Mouse (Mus musculus) heart, postnatal 14 days (tissue): ENCODE results near the gene Dock9. TPM values are rescaled to one million over a fixed set of nuclear protein-coding genes. Genes with fewer than 3 reads are reported as not detected.

Experiments used
- DNase-seq, 2 experiments: peaks; one replicate each; pipeline ENCODE4 v3.0.0; 2021 to 2022
- intact Hi-C: fragments of 180-260 bp; cut with DNase I; formaldehyde crosslinking; loops from one replicate; pipeline ENCODE4 v1.15.1; 2025
- total RNA-seq, 2 experiments: library from RNA; stranded (reverse); gene quantifications; 2 replicates each; pipeline ENCODE4 v1.2.3; 2021

The Dock9 gene
- total RNA-seq, 2 experiments from 2014 or later = 41.2 to 45.2 TPM

- intact Hi-C loops = no loop called here
- DNase-seq = peak in 1 of 2 experiments; percentile 36
Measured at GRCm38 (mm10) chr14:121676121-121676591, 121.5 kb downstream of the Dock9 start.

- DNase-seq = peak in 1 of 2 experiments; percentile 21
- intact Hi-C loops = no loop called here
Measured at GRCm38 (mm10) chr14:121675579-121675978, 122.1 kb downstream of the Dock9 start.

DNA sequence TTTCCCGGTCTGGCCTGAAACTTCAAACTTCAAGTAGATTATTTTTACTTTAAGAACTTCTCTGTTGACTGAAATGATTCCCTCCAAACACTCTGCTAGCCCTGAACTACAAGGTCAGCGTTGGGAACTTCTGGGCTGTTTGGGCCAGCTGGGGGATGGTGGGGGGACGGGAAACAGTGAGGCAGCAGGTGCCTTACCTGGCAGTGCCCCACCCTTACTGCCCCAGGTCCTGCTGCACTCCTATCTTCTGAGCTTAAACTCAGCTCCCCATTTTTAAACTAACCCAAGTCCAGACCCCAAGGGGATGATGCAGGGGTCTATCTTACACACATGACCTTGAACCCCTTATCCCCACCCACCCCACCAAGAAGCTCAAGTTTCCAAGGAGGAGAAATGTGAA, 122.5 kb downstream of the Dock9 start:
- intact Hi-C loops = no loop called here
- no peak for DNase-seq

DNA sequence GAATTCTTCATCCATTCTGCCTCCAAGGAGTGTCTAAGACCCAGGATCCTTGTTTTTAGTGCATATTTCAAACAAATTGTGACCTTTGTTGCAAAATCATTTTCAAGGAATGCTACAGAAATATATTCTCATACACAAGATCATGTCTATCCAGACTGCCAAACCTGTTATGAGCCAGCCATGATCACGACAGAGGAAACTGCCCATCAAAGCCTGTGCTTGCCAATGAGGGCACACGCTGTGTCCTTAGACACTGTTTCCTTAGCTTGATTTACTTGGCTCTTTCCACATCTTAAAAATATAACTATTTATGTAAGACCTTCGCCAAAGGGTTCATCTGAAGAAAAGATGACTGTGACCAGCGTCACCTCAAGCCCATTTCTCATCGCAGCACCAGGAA, 127.6 kb downstream of the Dock9 start:
- intact Hi-C loops = no loop called here
- no peak for DNase-seq

- intact Hi-C loops = no loop called here
- DNase-seq = no peak
Measured at GRCm38 (mm10) chr14:121666641-121667274, 130.9 kb downstream of the Dock9 start.

GRCm38 (mm10) chr14:121665693-121666273, 131.9 kb downstream of the Dock9 start:
- DNase-seq = no peak
- intact Hi-C loops = no loop called here

DNA sequence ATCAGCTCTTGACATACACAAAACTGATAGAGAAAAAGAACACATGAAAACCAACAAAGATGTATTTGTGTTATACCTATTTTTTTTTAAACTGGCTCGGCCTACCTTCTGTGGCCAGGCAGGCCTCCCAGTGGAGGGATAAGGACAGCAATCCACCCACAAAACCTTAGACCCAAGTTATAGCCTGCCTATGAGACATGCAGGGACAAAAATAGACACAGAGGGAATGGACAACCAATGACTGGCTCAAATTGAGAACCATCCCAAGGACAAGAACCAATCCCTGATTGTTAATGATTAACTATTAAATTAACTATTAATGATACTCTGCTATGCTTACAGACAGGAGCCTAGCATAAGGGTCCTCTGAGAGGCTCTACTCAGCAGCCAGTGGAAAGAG, 133.7 kb downstream of the Dock9 start:
- no peak for DNase-seq
- intact Hi-C loops = no loop called here

DNA sequence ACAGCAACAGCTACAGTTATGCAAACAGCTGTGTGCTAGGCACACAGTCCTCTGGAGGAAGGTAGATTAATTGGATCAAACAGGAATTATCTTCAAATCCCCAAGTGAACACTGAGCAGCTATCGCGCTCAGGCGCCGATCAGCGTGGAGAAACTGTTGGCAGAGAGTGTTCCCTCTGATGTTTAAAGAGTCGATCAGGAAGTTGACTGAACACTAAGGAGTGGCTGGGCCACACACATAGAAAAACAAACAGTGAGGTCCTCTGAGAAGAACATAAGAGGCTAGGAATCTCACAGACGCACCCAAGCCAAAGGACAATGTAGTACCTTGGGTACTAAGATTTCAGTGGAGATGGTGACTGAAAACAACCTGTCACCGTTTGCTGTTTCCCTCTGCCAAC, 136.7 kb downstream of the Dock9 start:
- intact Hi-C loops = no loop called here
- no peak for DNase-seq

GRCm38 (mm10) chr14:121660167-121660894, 137.3 kb downstream of the Dock9 start:
- intact Hi-C loops = no loop called here
- peak in 1 of 2 experiments; percentile 38 for DNase-seq

- no peak for DNase-seq
- intact Hi-C loops = no loop called here
Measured at GRCm38 (mm10) chr14:121659061-121659824, 138.4 kb downstream of the Dock9 start.

- DNase-seq = no peak
- intact Hi-C loops = no loop called here
Measured at GRCm38 (mm10) chr14:121658537-121658936, 139.1 kb downstream of the Dock9 start.

- intact Hi-C loops = no loop called here
- DNase-seq = no peak
Measured at GRCm38 (mm10) chr14:121657633-121658032, 140.0 kb downstream of the Dock9 start.

GRCm38 (mm10) chr14:121656912-121657311, 140.7 kb downstream of the Dock9 start:
- no peak for DNase-seq
- intact Hi-C loops = no loop called here

DNA sequence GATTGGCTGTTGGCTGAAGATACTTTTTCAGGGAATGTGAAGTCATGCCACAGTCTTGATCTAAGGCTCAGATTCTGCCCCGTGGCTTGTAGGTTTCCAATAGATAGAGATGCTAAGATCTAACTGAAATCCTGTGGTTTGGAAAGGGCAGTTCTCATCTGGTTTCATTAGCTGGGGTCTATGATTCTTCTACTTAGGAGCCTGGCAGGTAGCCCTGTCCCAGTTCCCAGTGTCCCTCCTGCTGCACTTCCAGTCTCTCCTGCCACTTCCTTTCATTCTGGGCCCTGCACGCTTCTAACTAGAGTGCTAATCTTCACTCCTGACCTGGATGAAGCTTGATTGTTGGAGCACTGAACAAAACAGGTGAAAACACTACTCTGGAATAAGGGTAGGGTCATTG, 142.7 kb downstream of the Dock9 start:
- DNase-seq = no peak
- intact Hi-C loops = no loop called here

- intact Hi-C loops = no loop called here
- DNase-seq = no peak
Measured at GRCm38 (mm10) chr14:121654416-121654967, 143.1 kb downstream of the Dock9 start.

DNA sequence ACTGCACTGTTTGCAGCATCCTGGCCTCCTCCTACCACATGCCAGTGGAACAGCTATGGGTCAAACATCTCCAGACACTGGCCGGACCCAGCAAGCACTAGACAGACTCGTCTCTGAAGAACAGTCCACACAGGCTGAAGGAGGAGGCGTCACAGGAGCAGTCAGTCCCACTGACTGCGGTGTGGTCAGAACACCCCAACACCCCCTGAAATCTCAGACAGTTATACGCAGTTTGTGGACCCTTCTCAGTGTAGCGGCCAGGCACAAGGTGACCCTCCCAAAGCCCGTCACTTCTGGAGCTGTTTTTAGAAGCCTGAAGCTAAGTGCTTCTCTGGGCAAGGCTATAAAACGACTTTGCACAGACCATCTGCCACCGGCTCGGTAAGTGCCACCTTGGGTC, 143.9 kb downstream of the Dock9 start:
- intact Hi-C loops = no loop called here
- no peak for DNase-seq

- intact Hi-C loops = no loop called here
Measured at GRCm38 (mm10) chr14:121653241-121653640, 144.4 kb downstream of the Dock9 start.

DNA sequence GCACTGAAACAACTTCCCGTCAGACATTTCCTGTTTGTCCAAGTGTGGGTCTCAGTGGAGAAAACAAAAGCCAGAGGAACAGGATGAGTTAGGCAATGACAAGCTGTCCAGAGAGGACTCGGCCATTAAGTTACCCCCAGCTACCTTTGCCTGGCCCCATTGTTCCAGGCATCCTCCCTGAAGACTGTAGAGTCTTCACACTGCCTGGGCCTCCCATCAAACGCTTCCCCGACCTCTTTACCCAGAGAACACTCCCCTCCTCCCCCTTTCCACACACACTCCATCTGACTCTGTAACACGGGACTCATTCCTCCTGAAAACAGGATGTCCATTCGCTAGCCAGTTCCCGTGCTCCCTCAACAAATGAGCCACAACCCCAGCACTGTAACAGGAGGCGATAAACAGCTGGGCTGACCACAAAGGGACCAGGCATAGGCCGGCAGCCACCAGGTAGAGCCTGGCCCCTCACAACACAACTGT, 149.0 kb downstream of the Dock9 start:
- intact Hi-C loops = loop anchor here (5.0 kb wide), 2 partner anchors 49 to 104 kb away; no protein-coding TSS in a partner anchor
- DNase-seq = peak; percentile 27 to 35

More at GRCm38 (mm10) chr14:121653241-121653640, 144.4 kb downstream of the Dock9 start:
- no peak for DNase-seq

- no peak for DNase-seq
- intact Hi-C loops = loop anchor here (5.0 kb wide), 2 partner anchors 50 to 105 kb away; no protein-coding TSS in a partner anchor
Measured at GRCm38 (mm10) chr14:121647693-121648092, 149.9 kb downstream of the Dock9 start.

- peak; percentile 44 to 48 for DNase-seq
- intact Hi-C loops = loop anchor here (5.0 kb wide), 2 partner anchors 51 to 106 kb away; no protein-coding TSS in a partner anchor
Measured at GRCm38 (mm10) chr14:121646617-121647016, 151.0 kb downstream of the Dock9 start.
